Mouse (Mus musculus): ENCODE measurements around the gene Tap2.

DNA sequence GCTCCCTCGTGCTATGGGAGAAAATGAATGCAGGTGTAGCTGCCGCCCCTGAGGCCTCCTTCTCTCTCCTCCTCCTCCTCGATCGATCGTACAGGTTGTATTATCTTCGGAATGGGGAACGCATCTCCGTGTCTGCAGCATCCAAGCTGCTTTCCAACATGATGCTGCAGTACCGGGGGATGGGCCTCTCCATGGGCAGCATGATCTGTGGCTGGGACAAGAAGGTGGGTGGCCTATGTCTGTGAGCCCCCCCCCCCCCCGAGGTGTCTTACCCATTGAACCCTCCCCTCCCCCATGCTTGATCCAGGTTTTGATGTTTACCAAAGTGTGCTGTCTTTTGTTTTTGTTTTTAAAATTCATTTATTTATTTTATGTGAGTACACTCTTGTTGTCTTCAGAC, 3.3 kb upstream of the Tap2 start:
- TF ChIP-seq POLR2A (IDR thresholded peaks at IDR 0.05; ENCODE audit: extremely low read depth, insufficient read depth, low read length), result no peak
- TF ChIP-seq CTCF (IDR thresholded peaks at IDR 0.05; ENCODE audit: low read depth, low read length), result no peak

Data from liver, adult 2 months (tissue).